Mouse (Mus musculus) left cerebral cortex, postnatal 10 days (tissue): ENCODE results near the gene Ndufs2. TPM values are rescaled to one million over a fixed set of nuclear protein-coding genes. Genes with fewer than 3 reads are reported as not detected.

ENCODE experiments used
- DNase-seq, 2 experiments: peaks; one replicate each; pipeline ENCODE4 v3.0.0; 2021 to 2022; ENCODE audit warnings: low spot score in 2 of 2, mixed read lengths in 1 of 2; ENCODE audit errors: extremely low spot score in 1 of 2
- intact Hi-C: fragments of 180-260 bp; cut with DNase I; formaldehyde crosslinking; loops from one replicate; pipeline ENCODE4 v1.15.1; 2025
- total RNA-seq, 2 experiments: library from RNA; stranded (reverse); gene quantifications; 2 replicates each; pipeline ENCODE4 v1.2.3; 2021

Ndufs2 gene
- total RNA-seq, 2 experiments from 2014 or later = 243 to 255 TPM

GRCm38 (mm10) chr1:171216241-171216955, 34.8 kb downstream of the Ndufs2 start:
- no peak for DNase-seq
- intact Hi-C loops = no loop called here

- intact Hi-C loops = no loop called here
- no peak for DNase-seq
Observed at GRCm38 (mm10) chr1:171213801-171214496, 37.2 kb downstream of the Ndufs2 start, which contains the start of gene Nr1i3. Nr1i3 (plus strand) TSS chr1:171213970.

- intact Hi-C loops = no loop called here
- no peak for DNase-seq
Observed at GRCm38 (mm10) chr1:171212854-171213253, 38.3 kb downstream of the Ndufs2 start.

- no peak for DNase-seq
- intact Hi-C loops = no loop called here
Observed at GRCm38 (mm10) chr1:171209409-171209808, 41.8 kb downstream of the Ndufs2 start.

GRCm38 (mm10) chr1:171205704-171206493, 45.3 kb downstream of the Ndufs2 start:
- no peak for DNase-seq
- intact Hi-C loops = no loop called here

- no peak for DNase-seq
- intact Hi-C loops = no loop called here
Observed at GRCm38 (mm10) chr1:171204249-171204644, 46.9 kb downstream of the Ndufs2 start.

- intact Hi-C loops = no loop called here
- DNase-seq = no peak
Observed at GRCm38 (mm10) chr1:171203471-171204248, 47.5 kb downstream of the Ndufs2 start.

GRCm38 (mm10) chr1:171200769-171201168, 50.4 kb downstream of the Ndufs2 start:
- DNase-seq = no peak
- intact Hi-C loops = no loop called here

- DNase-seq = no peak
- intact Hi-C loops = no loop called here
Observed at GRCm38 (mm10) chr1:171199532-171199931, 51.7 kb downstream of the Ndufs2 start.

- intact Hi-C loops = no loop called here
Observed at GRCm38 (mm10) chr1:171195887-171196397, 55.2 kb downstream of the Ndufs2 start, which contains the start of gene Pcp4l1. Pcp4l1 (minus strand) TSS chr1:171196268.

GRCm38 (mm10) chr1:171195046-171195822, 56.0 kb downstream of the Ndufs2 start:
- DNase-seq = no peak
- intact Hi-C loops = no loop called here

More at GRCm38 (mm10) chr1:171195887-171196397, 55.2 kb downstream of the Ndufs2 start, which contains the start of gene Pcp4l1:
- peak; percentile 51 to 71 for DNase-seq

- DNase-seq = no peak
- intact Hi-C loops = no loop called here
Observed at GRCm38 (mm10) chr1:171193911-171194830, 57.0 kb downstream of the Ndufs2 start.

- intact Hi-C loops = no loop called here
- peak in 1 of 2 experiments; percentile 59 for DNase-seq
Observed at GRCm38 (mm10) chr1:171193093-171193840, 57.9 kb downstream of the Ndufs2 start.

- intact Hi-C loops = no loop called here
- DNase-seq = no peak
Observed at GRCm38 (mm10) chr1:171192283-171192682, 58.9 kb downstream of the Ndufs2 start.

GRCm38 (mm10) chr1:171190832-171191231, 60.4 kb downstream of the Ndufs2 start:
- DNase-seq = no peak

GRCm38 (mm10) chr1:171189476-171190114, 61.6 kb downstream of the Ndufs2 start:
- no peak for DNase-seq
- intact Hi-C loops = no loop called here

More at GRCm38 (mm10) chr1:171190832-171191231, 60.4 kb downstream of the Ndufs2 start:
- intact Hi-C loops = no loop called here
